Mouse (Mus musculus) olfactory bulb, adult 2 months (tissue): ENCODE measurements around the gene Armc6. TPM values are rescaled to one million over a fixed set of nuclear protein-coding genes. Genes with fewer than 3 reads are reported as not detected.

Experiments used
- H3K27ac ChIP-seq: fragments of 200-500 bp; 2 replicates; pipeline ENCODE4 v1.5.1; 2012; ENCODE audit warnings: low read depth, low read length; ENCODE audit not compliant: insufficient read depth
- H3K4me1 ChIP-seq: fragments of 200-500 bp; 2 replicates; pipeline ENCODE4 v1.6.1; 2012; ENCODE audit warnings: low read length; ENCODE audit not compliant: control insufficient read depth, insufficient read depth
- H3K4me3 ChIP-seq: fragments of 200-500 bp; 2 replicates; pipeline ENCODE4 v1.5.1; 2012; ENCODE audit warnings: mild to moderate bottlenecking, low read depth, low read length, moderate library complexity; ENCODE audit not compliant: insufficient read depth
- CTCF ChIP-seq: fragments of 200-500 bp; IDR thresholded peaks from 2 replicates; pipeline ENCODE4 v1.5.1; 2012; ENCODE audit warnings: low read depth, mild to moderate bottlenecking, low read length, moderate library complexity; ENCODE audit not compliant: insufficient read depth
- POLR2A ChIP-seq: fragments of 200-500 bp; IDR thresholded peaks from 2 replicates; pipeline ENCODE4 v1.6.1; 2012; ENCODE audit warnings: mild to moderate bottlenecking, low read depth, low read length, moderate library complexity; ENCODE audit not compliant: insufficient read depth
- WGBS: fragments of 180-500 bp; shearing (Covaris S2); methylation state at CpG from one replicate; pipeline ENCODE4 v1.1.7; 2018; 5-methylcytosine and 5-hydroxymethylcytosine counted together
- polyA plus RNA-seq: library from polyadenylated mRNA; stranded (reverse); fragments of >200 nt; gene quantifications from 2 replicates; pipeline ENCODE4 v1.2.4, GENCODE M21; 2012; ENCODE audit warnings: low replicate concordance; ENCODE audit not compliant: missing spikeins, insufficient read depth, insufficient read length

Armc6 gene
- polyA plus RNA-seq, 1 experiment = not detected

- WGBS = 52% methylated on average over 3 of the region's 3 CpGs
- no peak overlapping the region for H3K4me3 ChIP-seq
- H3K4me1 ChIP-seq = peaks cover 28% of the 10 kb centered on the region
- TF ChIP-seq POLR2A = no peak
- TF ChIP-seq CTCF = no peak
- H3K27ac ChIP-seq = no peak overlapping the region
Measured at GRCm38 (mm10) chr8:70272949-70273348, 38.7 kb upstream of the Armc6 start.

- WGBS = 28% methylated on average over 11 of the region's 11 CpGs
- H3K4me3 ChIP-seq = no peak overlapping the region
- peaks cover 20% of the 10 kb centered on the region for H3K4me1 ChIP-seq
- TF ChIP-seq POLR2A (no peak), CTCF (peak; percentile 40; the same call in 1 of the 2 replicates)
- H3K27ac ChIP-seq = peak overlapping the region; percentile 49
Measured at GRCm38 (mm10) chr8:70268799-70269565, 34.7 kb upstream of the Armc6 start.

GRCm38 (mm10) chr8:70268311-70268710, 34.0 kb upstream of the Armc6 start:
- 36% methylated on average over 5 of the region's 5 CpGs for WGBS
- no peak overlapping the region for H3K4me3 ChIP-seq
- TF ChIP-seq CTCF (no peak), POLR2A (no peak)
- peaks cover 17% of the 10 kb centered on the region for H3K4me1 ChIP-seq
- no peak overlapping the region for H3K27ac ChIP-seq

GRCm38 (mm10) chr8:70267674-70268073, 33.4 kb upstream of the Armc6 start:
- H3K27ac ChIP-seq = no peak overlapping the region
- no peak overlapping the region for H3K4me3 ChIP-seq
- 86% methylated on average over 3 of the region's 3 CpGs for WGBS
- no peak for TF ChIP-seq CTCF
- no peak for TF ChIP-seq POLR2A
- H3K4me1 ChIP-seq = peaks cover 13% of the 10 kb centered on the region

GRCm38 (mm10) chr8:70259043-70259442, 24.8 kb upstream of the Armc6 start:
- WGBS = 77% methylated on average over 2 of the region's 2 CpGs
- no peak overlapping the region for H3K4me3 ChIP-seq

GRCm38 (mm10) chr8:70258600-70258999, 24.3 kb upstream of the Armc6 start:
- Histone ChIP-seq H3K4me3 (no peak overlapping the region), H3K27ac (no peak overlapping the region), H3K4me1 (no peaks in the 10 kb centered on the region)
- 77% methylated on average over 5 of the region's 5 CpGs for WGBS
- TF ChIP-seq POLR2A = no peak
- TF ChIP-seq CTCF = no peak

More at GRCm38 (mm10) chr8:70259043-70259442, 24.8 kb upstream of the Armc6 start:
- Histone ChIP-seq H3K4me1 (no peaks in the 10 kb centered on the region), H3K27ac (no peak overlapping the region)
- TF ChIP-seq CTCF = no peak
- no peak for TF ChIP-seq POLR2A

- WGBS = 74% methylated on average over 3 of the region's 3 CpGs
- TF ChIP-seq CTCF (no peak), POLR2A (no peak)
- H3K4me3 ChIP-seq = no peak overlapping the region
- H3K27ac ChIP-seq = no peak overlapping the region
- H3K4me1 ChIP-seq = no peaks in the 10 kb centered on the region
Measured at GRCm38 (mm10) chr8:70257456-70257855, 23.2 kb upstream of the Armc6 start.

GRCm38 (mm10) chr8:70254628-70255027, 20.4 kb upstream of the Armc6 start:
- Histone ChIP-seq H3K27ac (no peak overlapping the region), H3K4me1 (no peaks in the 10 kb centered on the region), H3K4me3 (no peak overlapping the region)
- 49% methylated on average over 1 of the region's 1 CpGs for WGBS
- no peak for TF ChIP-seq POLR2A
- TF ChIP-seq CTCF = no peak

- peaks cover 11% of the 10 kb centered on the region for H3K4me1 ChIP-seq
- WGBS = 63% methylated on average over 3 of the region's 3 CpGs
- H3K4me3 ChIP-seq = no peak overlapping the region
- no peak for TF ChIP-seq CTCF
- no peak for TF ChIP-seq POLR2A
- no peak overlapping the region for H3K27ac ChIP-seq
Measured at GRCm38 (mm10) chr8:70247841-70248240, 13.6 kb upstream of the Armc6 start.

GRCm38 (mm10) chr8:70246622-70247021, 12.4 kb upstream of the Armc6 start:
- WGBS = 80% methylated on average over 6 of the region's 6 CpGs
- Histone ChIP-seq H3K27ac (no peak overlapping the region), H3K4me1 (peaks cover 11% of the 10 kb centered on the region), H3K4me3 (no peak overlapping the region)
- TF ChIP-seq POLR2A (no peak), CTCF (no peak)
